Mouse (Mus musculus) layer of hippocampus, adult 9-10 months (tissue): ENCODE measurements around the gene Ckap2l.

Experiments
- DNase-seq: peaks from one replicate; pipeline ENCODE4 v3.0.0; 2022; ENCODE audit warnings: low spot score

The Ckap2l gene

DNA sequence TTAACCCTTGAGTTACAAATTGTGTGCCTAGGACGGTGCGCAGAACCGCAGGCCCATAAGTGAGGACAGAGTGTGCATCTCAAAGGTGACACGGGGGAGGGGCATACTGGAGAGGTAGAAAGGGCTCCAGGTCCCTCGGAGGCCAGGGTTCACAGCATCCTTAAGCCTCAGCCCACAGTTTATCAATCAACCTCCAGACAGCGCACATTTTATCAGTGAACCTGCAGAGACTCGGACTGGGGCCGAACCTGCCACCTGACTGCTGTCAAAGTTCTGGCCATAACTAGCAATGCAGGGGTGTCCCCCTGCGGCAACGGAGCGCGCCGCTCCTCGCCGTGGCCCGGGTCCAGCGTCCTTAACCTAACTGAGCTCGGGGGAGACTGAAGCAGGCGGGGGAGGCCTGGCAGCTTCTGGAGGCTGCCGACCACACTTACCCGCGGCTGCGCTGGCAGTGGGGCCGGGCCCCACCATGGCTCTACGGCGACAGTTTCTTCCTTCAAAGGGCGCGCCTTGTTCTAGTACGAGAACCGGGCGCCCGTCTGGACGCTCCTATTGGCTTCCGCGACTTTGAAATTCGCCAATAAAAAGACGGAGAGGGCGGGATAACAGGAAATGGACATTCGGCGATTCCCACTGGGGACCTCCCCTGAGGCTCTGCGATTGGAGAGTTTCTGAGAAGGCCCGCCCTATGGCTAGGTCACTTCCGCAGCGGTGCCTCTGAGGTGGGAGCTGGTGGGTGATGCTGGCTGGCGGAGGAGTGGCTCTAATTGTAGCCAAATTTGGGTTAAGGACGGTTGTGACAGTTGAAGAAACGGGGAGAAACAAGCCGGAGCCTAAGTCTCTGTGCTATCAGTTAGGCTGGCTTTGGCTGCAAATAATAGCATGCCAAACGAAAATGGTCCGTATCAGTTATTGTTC lies at the start of gene Ckap2l:
Gene Ckap2l, minus strand, starts transcription at position 542 of the 918 bp plus-strand sequence.
- DNase-seq, result peak; percentile 96

DNA sequence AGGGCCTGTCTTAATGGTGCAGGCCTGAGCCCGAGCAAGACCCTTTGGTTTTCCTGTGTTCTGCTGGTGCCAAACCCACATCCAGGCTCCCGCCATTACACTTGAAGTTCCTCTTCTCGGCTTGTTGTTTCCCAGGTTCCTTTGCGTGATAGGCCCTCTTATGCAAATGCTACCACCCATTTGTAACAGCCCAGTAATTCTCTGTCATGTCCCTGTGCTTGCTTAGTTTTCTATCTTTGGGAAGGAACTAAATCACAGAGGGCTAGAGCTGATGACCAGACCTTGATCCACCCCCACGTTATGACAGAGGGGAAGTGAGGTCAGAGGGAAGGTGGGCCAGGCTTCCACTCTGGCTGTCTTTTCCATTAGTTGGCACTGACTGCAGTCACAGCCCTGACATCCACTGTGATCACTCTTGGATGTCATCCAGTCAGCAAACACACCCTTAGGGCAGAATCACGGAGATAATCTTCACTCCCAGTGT lies 41.2 kb upstream of the Ckap2l start:
- no peak for DNase-seq

DNA sequence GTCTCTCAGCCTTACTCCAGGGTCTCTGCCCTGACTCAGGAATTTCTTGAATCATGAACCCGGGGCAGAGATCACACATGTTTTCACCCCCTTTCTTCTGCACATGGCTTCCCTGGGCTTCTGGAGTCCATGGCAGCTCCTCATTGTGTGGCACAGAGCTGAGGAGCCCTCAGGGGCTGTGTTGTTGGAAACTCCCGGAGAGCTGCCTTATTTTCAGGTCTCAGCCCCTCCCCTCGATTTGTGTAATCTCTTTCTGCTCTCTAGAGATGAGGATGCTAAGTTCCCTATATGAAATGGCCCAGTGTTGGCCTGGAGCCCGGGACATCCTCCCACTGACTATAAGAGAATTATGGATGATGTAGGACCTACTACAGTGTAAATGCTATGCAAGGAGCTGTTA lies 36.5 kb upstream of the Ckap2l start:
- DNase-seq, result no peak

DNA sequence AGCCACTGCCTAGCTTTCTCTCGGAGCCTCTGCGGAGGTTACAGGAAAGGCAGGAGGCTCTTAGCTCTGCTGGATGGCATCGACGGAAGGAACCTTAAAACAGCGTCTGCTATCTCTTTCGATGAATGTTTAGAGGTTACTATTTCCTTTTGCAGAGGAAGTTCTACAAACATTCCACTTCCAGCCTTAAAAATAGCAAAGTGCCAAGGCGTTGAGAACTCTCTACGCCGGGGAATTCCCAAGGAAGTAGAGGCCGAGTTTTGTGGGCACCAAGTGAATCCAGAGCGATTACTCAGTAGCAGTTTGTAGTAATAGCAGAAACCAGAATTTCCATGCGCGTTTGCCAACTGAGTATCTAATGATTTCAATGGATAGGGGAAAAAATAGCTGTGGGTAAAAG lies 33.5 kb upstream of the Ckap2l start:
- no peak for DNase-seq

DNA sequence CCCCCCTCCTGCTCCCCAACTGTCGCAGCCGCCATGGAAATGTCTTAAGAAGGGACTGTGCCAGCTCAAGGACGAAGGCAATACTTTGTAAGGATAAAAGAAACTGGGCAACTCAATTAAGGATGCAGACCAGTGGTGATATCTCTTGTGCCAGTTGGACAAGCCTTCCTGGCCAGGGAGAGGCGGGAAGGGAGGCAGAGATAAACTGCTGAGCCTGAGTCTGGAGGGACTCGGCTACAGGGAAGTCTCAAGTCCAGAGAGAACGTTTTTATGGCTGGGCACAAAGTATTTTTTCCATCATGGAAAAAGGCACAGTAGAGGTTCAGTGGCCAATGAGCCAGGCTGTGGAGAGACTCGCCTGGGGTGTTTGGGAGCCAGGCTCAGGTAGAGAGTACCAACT lies 33.0 kb upstream of the Ckap2l start:
- DNase-seq, result no peak

DNA sequence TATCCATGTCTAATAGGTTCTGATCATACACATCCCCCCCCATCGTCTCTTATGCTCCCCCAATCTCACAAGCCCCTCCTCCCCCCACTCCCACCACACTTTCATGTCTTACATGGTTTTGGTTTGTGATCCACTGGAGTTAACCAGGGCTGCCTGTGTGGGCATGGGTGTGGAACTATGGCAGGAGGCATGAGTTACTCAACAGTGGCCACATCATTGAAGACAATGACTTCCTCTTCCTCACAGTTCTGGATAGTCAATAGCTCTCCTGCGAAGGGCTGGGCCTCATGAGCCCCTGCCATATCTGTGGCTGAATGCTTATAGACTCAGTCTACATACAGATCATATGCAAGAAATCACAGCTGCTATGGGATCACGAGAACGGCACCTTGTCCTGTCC lies 31.2 kb upstream of the Ckap2l start:
- DNase-seq, result no peak

DNA sequence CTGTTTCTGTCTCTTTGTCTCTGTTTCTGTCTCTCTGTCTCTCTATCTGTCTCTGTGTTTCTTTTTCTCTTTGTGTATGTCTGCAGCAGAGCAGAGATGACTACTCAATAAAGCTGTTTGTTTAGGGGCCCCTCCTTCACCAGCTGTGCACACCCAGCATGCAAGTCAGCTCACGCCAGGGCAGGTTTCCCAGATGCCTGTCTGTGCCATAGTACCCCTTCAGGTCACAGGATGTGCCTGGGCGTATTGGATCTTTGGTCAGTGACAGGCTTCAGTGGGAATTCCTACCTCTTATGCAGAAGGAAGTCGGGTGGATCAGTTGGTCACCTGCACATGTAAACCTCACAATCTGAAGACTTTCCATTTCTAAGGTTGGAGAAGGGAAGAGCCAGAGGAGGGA lies 27.2 kb upstream of the Ckap2l start:
- DNase-seq, result no peak

DNA sequence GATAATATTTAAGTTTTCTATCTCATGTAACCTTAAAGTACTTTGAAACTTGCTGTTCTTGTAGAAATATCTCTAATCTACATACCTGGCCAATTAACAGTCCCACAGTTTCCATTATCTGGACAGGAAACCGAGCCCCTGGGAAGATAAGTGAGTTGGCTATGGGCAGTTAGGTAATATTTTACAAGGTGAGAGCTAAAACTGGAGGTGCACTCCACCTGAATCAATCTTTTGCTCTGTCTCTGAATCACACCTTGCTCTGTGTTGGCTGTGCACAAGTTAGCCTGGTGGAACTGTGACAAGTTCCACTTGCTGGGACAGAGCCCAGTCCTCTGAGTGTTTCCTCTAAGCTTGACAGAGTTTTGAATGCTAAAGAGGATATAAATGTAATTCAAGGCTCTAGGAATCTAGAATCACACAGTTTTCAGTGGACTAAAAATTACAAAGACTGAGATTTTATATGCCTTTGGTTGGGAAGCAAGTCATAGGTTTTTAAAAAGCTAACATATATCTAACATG lies 25.2 kb upstream of the Ckap2l start:
- no peak for DNase-seq

DNA sequence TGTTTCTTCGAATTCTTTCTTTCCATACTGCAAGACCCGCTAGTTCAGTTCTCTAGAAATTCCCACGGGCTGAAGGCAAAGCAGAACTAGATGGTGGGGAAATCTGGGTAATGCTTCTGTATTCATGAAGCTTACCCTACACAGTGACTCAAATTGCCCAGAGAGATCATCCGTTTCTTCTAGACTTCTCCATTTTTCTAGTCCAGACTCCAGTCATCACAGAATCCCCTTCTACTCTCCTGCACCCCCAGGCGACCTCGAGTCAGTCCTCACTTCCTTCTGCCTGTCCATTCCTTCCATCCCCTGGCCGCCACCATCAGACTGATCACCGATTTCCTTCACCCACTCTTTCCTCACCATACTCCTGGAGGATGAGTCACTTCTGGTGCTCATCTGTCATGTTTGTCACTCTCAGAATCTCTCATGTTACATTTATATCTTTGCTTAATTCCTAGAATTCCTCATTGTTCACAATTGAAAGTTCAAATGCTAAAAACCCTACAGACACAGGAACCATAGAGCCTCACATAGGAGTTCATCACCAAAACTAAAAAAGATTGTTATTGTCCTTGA lies 23.1 kb upstream of the Ckap2l start:
- DNase-seq, result no peak

DNA sequence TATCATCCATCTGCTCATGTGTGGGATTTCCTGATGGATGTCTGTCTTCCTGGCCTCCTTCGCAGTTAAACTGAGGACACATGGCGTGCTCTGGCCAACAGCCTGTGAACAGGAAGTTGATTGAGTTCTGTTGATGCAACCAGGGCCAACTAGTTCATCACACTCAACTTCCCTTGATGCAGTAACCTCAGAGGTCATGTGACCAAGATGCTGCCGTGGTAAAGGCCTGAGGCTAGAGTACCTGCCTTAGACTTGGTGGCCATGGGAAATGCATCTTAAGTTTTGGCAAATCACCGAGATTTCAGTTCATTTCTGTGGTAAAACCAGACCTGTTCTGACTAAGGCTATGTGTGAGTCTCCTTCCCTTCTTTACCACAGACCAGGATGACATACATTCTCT lies 18.8 kb upstream of the Ckap2l start:
- no peak for DNase-seq

DNA sequence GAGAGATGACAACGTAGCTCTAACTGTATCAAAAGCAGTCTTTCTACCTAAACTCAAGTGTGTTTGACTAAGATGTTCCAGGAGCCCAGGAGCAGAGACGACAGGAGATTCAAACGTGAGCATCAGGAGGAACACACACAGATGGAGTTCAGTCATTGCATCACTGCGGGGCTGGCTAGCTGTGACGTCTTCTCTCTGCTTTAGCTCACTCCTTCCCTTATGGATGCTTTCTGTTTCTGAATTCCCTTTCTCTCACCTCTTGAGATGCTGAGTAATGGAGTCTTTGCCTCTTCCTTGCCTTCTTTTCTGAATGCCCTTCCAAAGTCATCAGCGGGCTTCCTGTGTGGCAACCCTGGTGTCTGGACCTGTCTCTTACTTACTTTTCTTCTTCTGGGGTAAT lies 17.9 kb upstream of the Ckap2l start:
- no peak for DNase-seq

DNA sequence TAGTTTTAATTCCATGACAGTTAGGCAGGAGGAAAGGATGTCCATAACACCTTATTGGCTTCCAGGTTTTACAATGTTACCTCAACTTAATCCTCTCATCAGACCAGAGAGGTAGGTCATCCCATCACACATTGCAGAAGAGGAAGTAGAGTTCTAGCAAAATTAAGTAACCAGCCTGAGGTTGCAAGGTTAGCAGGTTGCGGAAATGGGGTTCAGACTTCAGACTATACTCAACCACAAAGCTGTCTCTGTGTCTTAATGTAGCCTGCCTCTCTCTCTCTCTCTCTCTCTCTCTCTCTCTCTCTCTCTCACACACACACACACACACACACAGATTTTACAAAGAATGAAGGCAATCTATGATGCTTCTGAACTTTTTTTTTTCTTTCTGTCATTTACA lies 16.9 kb upstream of the Ckap2l start:
- DNase-seq, result no peak

DNA sequence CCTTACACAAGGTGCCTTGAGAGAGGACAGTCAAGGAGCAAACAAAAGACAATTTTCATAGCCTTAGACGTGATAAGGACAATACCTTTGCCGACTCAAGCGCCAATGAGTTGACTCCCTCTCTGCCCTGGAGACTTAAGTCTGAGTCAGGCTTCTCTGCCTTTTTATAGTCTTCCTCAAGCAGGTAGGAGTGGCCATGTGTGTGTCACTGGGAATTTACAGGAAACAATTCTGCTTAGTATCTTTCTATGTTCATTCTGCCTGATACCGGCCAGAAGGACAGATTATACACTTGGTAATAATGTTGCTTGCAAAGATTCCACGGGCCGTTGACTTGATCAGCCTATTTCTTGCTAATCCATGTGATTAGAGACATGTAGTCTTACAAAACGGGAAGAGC lies 12.8 kb upstream of the Ckap2l start, which contains the start of gene Il1a:
Gene Il1a, minus strand, starts transcription at position 137 of the 400 bp plus-strand sequence.
- DNase-seq, result no peak

DNA sequence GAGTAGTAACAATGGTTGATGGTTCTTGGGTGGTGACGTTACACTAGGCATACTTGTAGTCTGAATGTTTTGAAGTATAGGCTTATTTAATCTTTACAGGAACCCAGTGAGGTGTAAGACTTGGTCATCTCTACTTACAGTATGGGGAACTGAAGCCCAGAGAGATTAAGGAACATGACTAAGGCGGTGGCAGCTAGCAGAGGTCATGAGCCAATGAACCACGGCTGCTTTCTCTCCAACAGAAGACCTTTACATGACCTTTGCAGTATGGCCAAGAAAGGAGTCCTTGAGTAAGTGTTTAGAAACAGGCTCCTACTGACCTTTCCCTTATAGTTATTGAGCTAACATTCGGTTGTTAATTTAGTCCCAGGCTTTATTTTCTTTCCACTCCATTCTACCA lies 9.0 kb upstream of the Ckap2l start:
- no peak for DNase-seq

DNA sequence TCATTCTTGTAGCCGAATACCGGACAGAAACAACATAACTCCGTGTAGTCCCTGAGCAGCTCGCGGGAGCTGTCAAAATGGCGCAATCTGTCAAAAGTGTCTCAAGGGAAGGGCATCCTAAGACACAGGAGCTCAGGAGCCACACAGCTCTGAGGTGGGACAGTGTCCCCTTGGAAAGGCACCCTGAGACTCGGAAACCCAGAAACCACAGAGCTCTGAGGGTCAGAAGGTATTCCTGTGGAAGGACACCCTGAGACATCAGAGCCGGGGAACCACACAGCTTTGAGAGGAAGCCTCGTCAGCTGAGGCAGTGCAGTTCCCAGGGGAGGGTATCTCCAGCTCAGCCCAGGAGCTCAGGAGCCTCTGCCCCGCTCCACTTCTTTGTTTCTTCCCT lies 574 bp upstream of the Ckap2l start:
- no peak for DNase-seq

DNA sequence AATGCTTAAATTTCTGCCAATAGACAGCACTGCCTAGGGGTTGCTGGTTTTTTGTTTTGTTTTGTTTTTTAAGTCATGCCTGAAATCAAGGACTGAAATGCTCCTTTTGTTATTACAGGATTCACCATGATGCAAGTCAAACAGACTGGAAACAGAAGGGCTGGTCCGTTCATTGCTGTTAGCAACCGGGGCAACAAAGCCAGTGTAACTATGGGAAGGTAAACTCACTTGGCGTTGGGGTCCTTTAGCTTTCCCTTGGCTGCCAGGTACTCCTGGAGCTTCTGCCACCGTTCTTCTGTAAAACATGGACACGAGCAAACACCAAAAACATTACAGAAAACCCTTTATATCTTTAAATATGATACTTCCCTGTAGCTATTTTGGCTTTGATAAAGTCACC lies 926 bp downstream of the Ckap2l start:
- DNase-seq, result no peak

DNA sequence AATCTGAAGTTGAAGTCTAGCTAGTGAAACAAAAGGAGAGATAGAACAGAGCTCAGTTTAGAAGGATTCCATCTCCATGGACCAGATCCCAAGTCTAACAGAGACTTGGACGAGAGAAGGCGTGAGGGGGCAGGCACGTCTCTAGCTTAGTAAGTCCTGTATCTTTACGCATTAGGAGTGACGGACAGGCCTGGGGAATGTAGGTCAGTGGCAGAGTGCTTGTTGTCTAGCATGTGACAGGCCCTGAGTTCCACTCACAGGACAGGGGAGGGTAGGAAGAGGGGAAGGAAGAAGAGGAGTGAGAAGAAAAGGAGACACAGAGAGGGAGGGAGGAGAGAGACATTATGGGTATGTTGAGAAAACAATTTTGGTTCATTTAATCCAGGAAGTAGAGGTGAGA lies 1.9 kb downstream of the Ckap2l start:
- no peak for DNase-seq

DNA sequence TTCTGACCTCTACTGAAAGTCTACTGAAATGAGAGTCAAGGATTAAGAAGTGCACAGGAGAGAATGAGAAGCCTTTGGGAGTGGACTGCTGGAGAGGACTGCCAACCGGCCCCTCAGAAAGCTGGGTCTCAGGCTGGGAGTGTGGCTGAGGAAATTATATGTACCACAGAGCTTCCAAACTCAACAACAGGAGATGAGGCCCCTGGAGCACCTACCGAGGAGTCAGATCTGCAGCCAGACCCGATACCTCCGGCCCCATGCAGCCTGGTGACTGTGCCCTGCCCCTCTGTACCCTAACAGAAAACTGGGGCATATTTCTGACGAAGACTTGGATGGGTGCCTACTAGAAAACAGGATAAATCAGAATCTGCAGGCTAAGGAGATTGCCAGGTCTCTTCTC lies 23.2 kb downstream of the Ckap2l start:
- DNase-seq, result no peak

DNA sequence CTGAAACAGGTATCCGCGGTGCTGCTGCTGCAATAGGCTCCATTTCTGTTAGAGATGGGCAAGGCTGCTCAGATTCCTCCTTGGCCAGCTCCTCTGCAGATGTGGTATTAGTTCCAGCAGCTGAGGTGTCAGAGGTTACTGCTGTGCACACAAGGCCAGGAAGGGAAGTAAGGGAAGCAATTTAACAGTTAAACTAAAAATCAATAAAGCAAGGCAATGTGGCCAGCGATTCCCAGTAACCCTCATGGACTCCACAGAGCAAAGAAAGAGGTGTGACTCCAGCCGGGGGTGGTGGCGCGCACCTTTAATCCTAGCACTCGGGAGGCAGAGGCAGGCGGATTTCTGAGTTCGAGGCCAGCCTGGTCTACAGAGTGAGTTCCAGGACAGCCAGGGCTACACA lies 26.4 kb downstream of the Ckap2l start:
- no peak for DNase-seq

DNA sequence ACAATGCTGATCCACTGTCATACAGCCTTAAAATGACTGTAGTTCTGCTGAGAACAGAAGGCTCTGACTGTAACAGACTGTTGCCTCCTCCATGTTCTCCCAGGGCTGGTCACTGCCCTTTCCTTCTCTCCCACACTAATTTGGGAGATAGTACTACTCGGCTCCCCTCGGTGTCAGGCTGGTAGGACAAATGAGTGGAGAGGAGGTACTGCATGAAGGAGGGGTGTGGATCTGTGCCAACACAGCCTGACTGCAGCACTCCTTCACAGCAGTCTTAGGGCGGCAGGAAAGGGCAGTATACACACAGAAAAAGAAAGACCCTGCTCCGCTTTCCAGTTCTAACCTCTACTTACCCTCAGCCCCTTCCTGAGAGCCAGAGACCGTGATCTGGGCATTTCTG lies 27.0 kb downstream of the Ckap2l start:
- DNase-seq, result no peak

DNA sequence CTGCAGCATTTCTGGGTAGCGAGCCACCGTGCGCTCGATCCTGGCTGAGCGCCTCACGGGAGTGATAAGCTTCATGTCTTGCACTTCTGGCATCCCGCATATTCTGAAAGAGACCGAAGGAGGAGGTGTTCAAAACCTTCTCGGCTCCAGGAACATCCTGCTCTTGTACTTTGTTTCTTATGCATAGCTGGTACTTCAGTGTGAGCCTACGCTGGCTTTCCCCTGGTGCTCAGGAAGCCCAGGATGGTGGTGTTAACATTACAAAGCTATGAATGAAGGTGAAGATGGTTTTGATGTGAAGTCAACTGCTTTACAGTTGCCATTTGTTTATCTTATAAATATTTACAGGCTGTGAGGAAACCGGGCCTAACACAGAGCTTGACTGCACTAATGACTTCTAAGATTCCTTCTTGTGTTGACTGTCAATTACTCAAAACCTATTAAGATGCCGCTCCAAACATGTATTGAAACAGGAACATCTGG lies 27.8 kb downstream of the Ckap2l start:
- no peak for DNase-seq

DNA sequence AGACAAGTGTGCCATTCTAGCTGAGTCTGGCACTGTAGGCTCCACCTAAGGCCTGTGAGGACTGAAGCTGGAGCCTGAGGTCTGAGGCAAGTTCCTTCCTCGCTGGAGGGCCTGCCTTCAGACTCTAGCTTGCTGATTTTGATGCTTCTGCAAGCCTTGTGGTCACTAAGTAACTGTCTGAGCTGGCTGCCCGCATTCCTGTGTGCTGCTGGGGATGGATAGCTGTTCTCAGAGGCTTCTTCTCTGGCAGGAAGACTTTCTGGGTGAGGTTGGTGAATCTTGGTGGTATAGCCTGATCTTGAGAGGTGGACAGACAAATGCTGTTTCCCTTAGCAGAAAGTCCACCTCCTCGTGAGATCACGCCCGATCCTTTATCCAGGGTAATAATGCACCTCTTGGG lies 29.3 kb downstream of the Ckap2l start:
- no peak for DNase-seq

DNA sequence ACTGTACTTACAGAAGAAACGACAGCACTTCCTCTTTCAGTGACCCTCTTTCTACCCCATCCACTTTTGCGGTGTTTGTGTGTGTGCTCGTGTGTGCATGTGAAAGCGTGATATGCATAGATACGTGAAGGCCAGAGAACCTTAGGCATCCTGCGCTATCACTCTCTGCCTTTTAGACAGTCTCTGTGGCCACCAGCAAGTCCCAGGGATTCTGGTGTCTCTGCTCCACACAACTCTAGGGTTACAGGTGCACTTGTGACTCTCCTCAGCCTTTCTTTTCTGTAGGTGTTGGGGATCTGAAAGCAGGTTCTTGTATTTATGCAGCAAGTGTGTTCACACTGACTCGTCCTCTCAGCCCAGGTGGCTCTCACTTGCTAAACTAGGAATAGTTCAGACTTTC lies 31.7 kb downstream of the Ckap2l start:
- no peak for DNase-seq
